Mouse (Mus musculus): Measurements from ENCODE around the gene Cplane1.

Cplane1 gene

DNA sequence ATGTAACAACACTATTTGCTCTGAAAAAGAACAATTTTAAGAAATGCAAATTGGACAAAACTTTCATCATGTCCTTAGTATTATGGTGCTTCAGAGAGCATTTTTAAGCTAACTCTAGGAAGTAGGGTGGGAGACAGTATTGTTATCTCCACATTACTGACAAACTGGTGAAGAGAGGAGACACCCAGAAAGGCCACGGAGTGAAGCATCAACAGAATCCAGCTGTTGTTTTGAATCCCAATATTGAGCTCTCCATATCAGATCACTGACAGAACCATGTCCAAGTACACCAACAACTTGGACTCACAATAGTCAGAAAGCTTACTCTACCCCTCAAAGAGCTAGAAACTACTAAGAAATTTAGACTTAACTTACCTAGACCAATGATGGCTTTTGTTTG lies 136.6 kb downstream of the Cplane1 start:
- DNase-seq, result no peak

GRCm38 (mm10) chr15:8317381-8317780 lies 148.5 kb downstream of the Cplane1 start:
- DNase-seq, result no peak

DNA sequence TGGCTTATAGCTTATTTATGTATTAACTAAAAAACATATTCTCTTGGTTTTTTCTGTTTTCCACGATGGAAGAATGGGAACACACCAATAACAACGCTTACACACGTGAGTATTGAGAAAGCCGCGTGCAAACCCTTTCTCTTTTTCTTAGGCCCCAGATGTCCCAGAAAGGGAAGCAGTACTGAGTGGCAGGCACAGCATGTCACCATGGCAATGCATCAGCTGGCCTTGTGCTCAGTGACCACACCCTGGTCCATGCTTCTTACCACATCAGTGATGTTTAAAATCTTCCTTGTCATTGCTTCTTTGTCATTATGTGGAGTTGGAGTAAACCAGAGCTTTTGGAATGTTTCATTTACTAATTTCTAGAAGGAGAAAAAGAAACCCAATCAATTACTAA lies 150.3 kb downstream of the Cplane1 start:
- DNase-seq, result no peak

Measured in cerebellum, adult 11 months (tissue).